8 mouse cellular contexts compared by ENCODE assay signal in the genomic region with DNA sequence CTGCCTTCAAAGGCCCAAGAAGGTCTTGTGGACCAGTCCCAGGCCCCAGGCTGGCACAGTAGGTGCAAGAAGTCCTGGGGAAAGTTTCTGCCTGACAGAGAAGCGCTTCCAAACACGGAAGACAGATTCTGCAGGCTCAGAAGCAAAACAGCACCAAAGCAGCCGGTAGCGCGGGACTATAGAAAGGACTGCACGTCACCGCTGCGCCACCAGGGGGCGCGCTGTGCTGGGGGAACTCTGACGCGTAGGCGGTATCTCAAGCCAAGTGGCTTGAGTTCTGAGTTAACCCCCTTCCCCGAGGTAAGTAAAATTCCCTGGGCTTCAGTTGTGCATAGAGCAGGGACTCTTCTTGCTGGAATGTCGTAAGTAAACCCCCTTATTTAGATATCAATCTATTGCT. TPM values are rescaled to one million over a fixed set of nuclear protein-coding genes. Genes with fewer than 3 reads are reported as not detected.
DNase-seq lines count a peak whose midpoint lies in the region; ATAC-seq lines count a peak whose summit lies in the region.

No protein-coding gene starts in this region.

- peaks cover 16% of the 10 kb centered on the region for H3K36me3 ChIP-seq in forebrain, embryonic 13.5 days (ENCODE audit: poor library complexity, severe bottlenecking)

- peaks cover 31% of the 10 kb centered on the region for H3K4me1 ChIP-seq in forebrain, embryonic 13.5 days

- peak; percentile 20; the same call in 1 of the 2 replicates for ATAC-seq in forebrain, embryonic 13.5 days

- peak overlapping the region; percentile 41; the same call in 1 of the 2 replicates for H3K9ac ChIP-seq in forebrain, embryonic 13.5 days

- WGBS in forebrain, embryonic 13.5 days = 3% methylated on average over 15 of the region's 15 CpGs

- H3K27ac ChIP-seq in forebrain, embryonic 13.5 days = no peak overlapping the region

- no peaks in the 10 kb centered on the region for H3K27me3 ChIP-seq in forebrain, embryonic 13.5 days

- no peaks in the 10 kb centered on the region for H3K9me3 ChIP-seq in forebrain, embryonic 13.5 days (replicated peaks)

- DNase-seq in MEL-GATA-1-ER (ENCODE audit: extremely low read depth, low read depth) = peak; percentile 63
- DNase-seq in c-Kit-positive CD71-positive TER-119-positive erythroid progenitor cells, embryonic 14.5 days (ENCODE audit: low spot score) = peak; percentile 78
- peak; percentile 88 for DNase-seq in heart, postnatal 4 days
- DNase-seq in layer of hippocampus, postnatal 14 days (ENCODE audit: low spot score in 2 of 2) = peak; percentile 80 to 82
- DNase-seq in lung, postnatal 36 days = peak; percentile 81
- peak; percentile 82 for DNase-seq in right cerebral cortex, postnatal 25 days
- DNase-seq in urinary bladder, postnatal 36 days (ENCODE audit: low spot score in 2 of 2) = peak; percentile 68 to 78

- H3K4me2 ChIP-seq in forebrain, embryonic 13.5 days = peak overlapping the region; percentile 40

- H3K4me3 ChIP-seq in forebrain, embryonic 13.5 days = no peak overlapping the region

RNA-seq across cellular contexts. Expression of gene Cog1, which starts 0.8 kb away (rescaled TPM):
- polyA plus RNA-seq in forebrain, embryonic 13.5 days (2015; fragmentation: Nextera tagmentation; extraction: Ambion mirVana) = 30.1 and 31.1 TPM in 2 replicates
- 10 to 100 TPM; 17.5 to 19.5 TPM for total RNA-seq in heart, postnatal 4 days (2021)
- total RNA-seq in layer of hippocampus, postnatal 14 days (2021) = 10 to 100 TPM; 42.5 to 46.2 TPM

RNA-seq across cellular contexts. Expression of gene Slc39a11, which starts 1.7 kb away (rescaled TPM):
- polyA plus RNA-seq in forebrain, embryonic 13.5 days (2015; fragmentation: Nextera tagmentation; extraction: Ambion mirVana) = 27.7 and 29.0 TPM in 2 replicates
- total RNA-seq in heart, postnatal 4 days (2021) = 1 to 10 TPM; 8.2 to 9.5 TPM
- 10 to 100 TPM; 22.0 to 27.0 TPM for total RNA-seq in layer of hippocampus, postnatal 14 days (2021)

RNA-seq across cellular contexts. Expression of gene Sstr2, which starts 29.0 kb away (rescaled TPM):
- 62.7 and 78.0 TPM in 2 replicates for polyA plus RNA-seq in forebrain, embryonic 13.5 days (2015; fragmentation: Nextera tagmentation; extraction: Ambion mirVana)
- total RNA-seq in heart, postnatal 4 days (2021) = not detected
- total RNA-seq in layer of hippocampus, postnatal 14 days (2021) = 10 to 100 TPM; 32.9 to 35.8 TPM

RNA-seq across cellular contexts. Expression of gene Fam104a, which starts 35.8 kb away (rescaled TPM):
- 48.2 and 51.9 TPM in 2 replicates for polyA plus RNA-seq in forebrain, embryonic 13.5 days (2015; fragmentation: Nextera tagmentation; extraction: Ambion mirVana)
- 10 to 100 TPM; 25.2 to 27.3 TPM for total RNA-seq in heart, postnatal 4 days (2021)
- 10 to 100 TPM; 24.5 to 24.7 TPM for total RNA-seq in layer of hippocampus, postnatal 14 days (2021)

RNA-seq across cellular contexts. Expression of gene D11Wsu47e, which starts 36.1 kb away (rescaled TPM):
- polyA plus RNA-seq in forebrain, embryonic 13.5 days (2015; fragmentation: Nextera tagmentation; extraction: Ambion mirVana) = 20.6 and 21.7 TPM in 2 replicates
- total RNA-seq in heart, postnatal 4 days (2021) = 1 to 10 TPM; 9.1 to 9.9 TPM
- total RNA-seq in layer of hippocampus, postnatal 14 days (2021) = 10 to 100 TPM; 12.7 to 13.5 TPM

Comparison
In these comparisons a context has a peak if more than half of its experiments do, and no peak if none do; other contexts are left out.
1. RNA of gene Sstr2, which starts 29.0 kb away (total RNA-seq): 32.9 to 35.8 TPM in layer of hippocampus, postnatal 14 days; not detected in heart, postnatal 4 days; every median in the first group is over 10 times any median in the second.
2. Peak in every context shown above with its lines, with median percentiles within 50 percentile points of each other: DNase-seq.